12 mouse cellular contexts compared by ENCODE assay signal in the genomic region with DNA sequence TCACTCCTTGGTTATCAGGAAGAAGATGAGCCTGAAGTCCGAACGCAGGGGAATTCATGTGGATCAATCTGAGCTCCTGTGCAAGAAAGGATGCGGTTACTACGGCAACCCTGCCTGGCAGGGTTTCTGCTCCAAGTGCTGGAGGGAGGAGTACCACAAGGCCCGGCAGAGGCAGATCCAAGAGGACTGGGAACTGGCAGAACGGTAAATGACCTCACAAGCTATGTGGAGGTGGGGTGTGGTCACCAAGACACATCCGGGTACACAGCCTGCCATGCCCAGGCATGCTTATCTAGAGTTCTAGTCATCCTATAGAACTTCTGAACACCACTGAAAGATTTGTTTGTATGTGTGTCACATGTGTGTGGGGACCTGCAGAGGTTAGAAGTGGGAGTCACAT. TPM values are rescaled to one million over a fixed set of nuclear protein-coding genes. Genes with fewer than 3 reads are reported as not detected.
DNase-seq lines count a peak whose midpoint lies in the region; ATAC-seq lines count a peak whose summit lies in the region.
"Had no signal": no experiment of that assay in that cellular context is flagged by ENCODE, and none has a peak within 500 bp of the region (broad histone marks: within the 10 kb centered on the region; RNA-seq: fewer than 3 reads in every experiment).

No protein-coding gene starts in this region.

- no peak for ATAC-seq in midbrain, embryonic 12.5 days (ENCODE audit: low FRiP score, low read depth)
- no peak for ATAC-seq in midbrain, embryonic 16.5 days
- peak; percentile 45; the same call in 1 of the 2 replicates for ATAC-seq in stomach, embryonic 15.5 days (ENCODE audit: insufficient read depth, low FRiP score, low read depth)

- peaks cover 36% of the 10 kb centered on the region for H3K36me3 ChIP-seq in midbrain, embryonic 12.5 days
- H3K36me3 ChIP-seq in midbrain, embryonic 16.5 days (ENCODE audit: control insufficient read depth, insufficient read depth, low read length): peaks cover 15% of the 10 kb centered on the region
- peaks cover 20% of the 10 kb centered on the region for H3K36me3 ChIP-seq in stomach, embryonic 15.5 days

- H3K4me1 ChIP-seq in midbrain, embryonic 12.5 days: 0 out of 2 replicates have a peak, but pooled peaks cover 4% of the 10 kb centered on the region
- peaks cover 10% of the 10 kb centered on the region; the same call in 1 of the 2 replicates for H3K4me1 ChIP-seq in midbrain, embryonic 16.5 days (ENCODE audit: control insufficient read depth, insufficient read depth, low read length)
- H3K4me1 ChIP-seq in stomach, embryonic 15.5 days: 0 out of 2 replicates have a peak, but pooled peaks cover 16% of the 10 kb centered on the region
- H3K4me1 ChIP-seq: limb, embryonic 15.5 days had no signal

- H3K4me3 ChIP-seq in midbrain, embryonic 12.5 days: no peak overlapping the region
- no peak overlapping the region for H3K4me3 ChIP-seq in midbrain, embryonic 16.5 days (ENCODE audit: low read depth, low read length)
- no peak overlapping the region for H3K4me3 ChIP-seq in stomach, embryonic 15.5 days (replicated peaks)
- H3K4me3 ChIP-seq: erythroblast, embryonic 14.5 days; limb, embryonic 15.5 days; neural tube, embryonic 13.5 days had no signal

- 40% methylated on average over 7 of the region's 7 CpGs for WGBS in midbrain, embryonic 12.5 days
- 31% methylated on average over 7 of the region's 7 CpGs for WGBS in midbrain, embryonic 16.5 days
- 65% methylated on average over 7 of the region's 7 CpGs for WGBS in stomach, embryonic 15.5 days

- no peaks in the 10 kb centered on the region for H3K27me3 ChIP-seq in midbrain, embryonic 12.5 days
- H3K27me3 ChIP-seq in midbrain, embryonic 16.5 days (ENCODE audit: control insufficient read depth, insufficient read depth, low read depth, low read length): no peaks in the 10 kb centered on the region
- H3K27me3 ChIP-seq in stomach, embryonic 15.5 days (replicated peaks): no peaks in the 10 kb centered on the region
- H3K27me3 ChIP-seq: limb, embryonic 15.5 days; neural tube, embryonic 13.5 days had no signal

- no peak overlapping the region for H3K9ac ChIP-seq in midbrain, embryonic 12.5 days (replicated peaks)
- H3K9ac ChIP-seq in midbrain, embryonic 16.5 days (ENCODE audit: low read depth, low read length): no peak overlapping the region
- no peak overlapping the region for H3K9ac ChIP-seq in stomach, embryonic 15.5 days
- H3K9ac ChIP-seq: limb, embryonic 15.5 days; neural tube, embryonic 13.5 days had no signal

- intact Hi-C loops in left cerebral cortex, postnatal 25 days (cut with DNase I): no loop called here

- H3K4me2 ChIP-seq in midbrain, embryonic 12.5 days (replicated peaks): no peak overlapping the region
- H3K4me2 ChIP-seq in midbrain, embryonic 16.5 days (ENCODE audit: low read length): no peak overlapping the region
- H3K4me2 ChIP-seq in stomach, embryonic 15.5 days: no peak overlapping the region
- H3K4me2 ChIP-seq: limb, embryonic 15.5 days; neural tube, embryonic 13.5 days had no signal

- H3K9me3 ChIP-seq in midbrain, embryonic 12.5 days: no peaks in the 10 kb centered on the region
- no peaks in the 10 kb centered on the region for H3K9me3 ChIP-seq in midbrain, embryonic 16.5 days (replicated peaks; ENCODE audit: control insufficient read depth, low read length, poor library complexity, severe bottlenecking)
- H3K9me3 ChIP-seq in stomach, embryonic 15.5 days: no peaks in the 10 kb centered on the region
- H3K9me3 ChIP-seq: limb, embryonic 15.5 days; neural tube, embryonic 13.5 days had no signal

- DNase-seq in adrenal gland, postnatal 10 days: peak; percentile 16
- no peak for DNase-seq in adrenal gland, adult (ENCODE audit: inconsistent age in 2 of 2, low spot score in 1 of 2)
- DNase-seq in left cerebral cortex, postnatal 25 days (ENCODE audit: low spot score in 2 of 2): peak; percentile 29 to 49
- no peak for DNase-seq in gastrocnemius, adult 8-10 months (ENCODE audit: low spot score in 2 of 2)
- no peak for DNase-seq in adrenal gland, adult 8-10 months
- DNase-seq: adrenal gland, postnatal 25 days had no signal

- peak overlapping the region; percentile 46; the same call in 1 of the 2 replicates for H3K27ac ChIP-seq in midbrain, embryonic 12.5 days (replicated peaks)
- no peak overlapping the region for H3K27ac ChIP-seq in midbrain, embryonic 16.5 days (ENCODE audit: low read length)
- H3K27ac ChIP-seq in stomach, embryonic 15.5 days: no peak overlapping the region; the same call in 1 of the 2 replicates
- H3K27ac ChIP-seq: limb, embryonic 15.5 days; neural tube, embryonic 13.5 days had no signal

RNA-seq across cellular contexts. Expression of a gene that starts 15.8 kb away (rescaled TPM):
- total RNA-seq in adrenal gland, postnatal 10 days (2021): 10 to 100 TPM; 35.6 to 41.5 TPM
- 33.1 and 36.9 TPM in 2 replicates for polyA plus RNA-seq in midbrain, embryonic 12.5 days (2016; fragmentation: Nextera tagmentation; extraction: Ambion mirVana)
- 46.7 and 48.7 TPM in 2 replicates for polyA plus RNA-seq in midbrain, embryonic 16.5 days (2015; fragmentation: Nextera tagmentation; extraction: Ambion mirVana)
- 10 to 100 TPM; 55.8 to 57.4 TPM for total RNA-seq in left cerebral cortex, postnatal 25 days (2021)
- 26.6 and 29.2 TPM in 2 replicates for polyA plus RNA-seq in stomach, embryonic 15.5 days (2015; fragmentation: Nextera tagmentation; extraction: Ambion mirVana)
- total RNA-seq in gastrocnemius, adult 8-10 months (2022): 100 to 1,000 TPM in 3 of 4 experiments, 10 to 100 TPM in 1; 94.6 to 134 (median 116) TPM
- total RNA-seq in adrenal gland, adult 8-10 months (2022): 10 to 100 TPM; 32.0 to 53.7 (median 39.0) TPM

RNA-seq across cellular contexts. Expression of a gene that starts 29.5 kb away (rescaled TPM):
- total RNA-seq in adrenal gland, postnatal 10 days (2021): 10 to 100 TPM; 48.6 to 54.3 TPM
- 33.1 and 34.1 TPM in 2 replicates for polyA plus RNA-seq in midbrain, embryonic 12.5 days (2016; fragmentation: Nextera tagmentation; extraction: Ambion mirVana)
- polyA plus RNA-seq in midbrain, embryonic 16.5 days (2015; fragmentation: Nextera tagmentation; extraction: Ambion mirVana): 24.6 and 25.6 TPM in 2 replicates
- total RNA-seq in left cerebral cortex, postnatal 25 days (2021): 10 to 100 TPM; 39.3 to 42.9 TPM
- 37.3 and 43.1 TPM in 2 replicates for polyA plus RNA-seq in stomach, embryonic 15.5 days (2015; fragmentation: Nextera tagmentation; extraction: Ambion mirVana)
- 10 to 100 TPM; 52.7 to 61.0 (median 55.8) TPM for total RNA-seq in gastrocnemius, adult 8-10 months (2022)
- 10 to 100 TPM; 69.6 to 86.9 (median 75.6) TPM for total RNA-seq in adrenal gland, adult 8-10 months (2022)

RNA-seq across cellular contexts. Expression of a gene that starts 42.7 kb away (rescaled TPM):
- 1 to 10 TPM; 5.3 to 8.5 TPM for total RNA-seq in adrenal gland, postnatal 10 days (2021)
- 8.3 and 9.3 TPM in 2 replicates for polyA plus RNA-seq in midbrain, embryonic 12.5 days (2016; fragmentation: Nextera tagmentation; extraction: Ambion mirVana)
- 20.2 and 21.4 TPM in 2 replicates for polyA plus RNA-seq in midbrain, embryonic 16.5 days (2015; fragmentation: Nextera tagmentation; extraction: Ambion mirVana)
- total RNA-seq in left cerebral cortex, postnatal 25 days (2021): 10 to 100 TPM; 10.3 to 11.8 TPM
- polyA plus RNA-seq in stomach, embryonic 15.5 days (2015; fragmentation: Nextera tagmentation; extraction: Ambion mirVana): 4.8 and 5.4 TPM in 2 replicates
- 1 to 10 TPM; 2.0 to 4.1 (median 3.5) TPM for total RNA-seq in gastrocnemius, adult 8-10 months (2022)
- 10 to 100 TPM; 14.5 to 19.6 (median 17.4) TPM for total RNA-seq in adrenal gland, adult 8-10 months (2022)

Comparison
In these comparisons a context has a peak if more than half of its experiments do, and no peak if none do; other contexts are left out.
1. DNase-seq: peak in adrenal gland, postnatal 10 days (single experiment) and left cerebral cortex, postnatal 25 days (2 of 2); none in adrenal gland, adult (0 of 2), gastrocnemius, adult 8-10 months (0 of 2) and adrenal gland, adult 8-10 months (single experiment).